Mouse (Mus musculus) urinary bladder, postnatal 14 days (tissue): ENCODE data around the gene Scarb1.
A peak's percentile ranks its signal among the peaks of the same experiment; 100 is the strongest.

Experiments
- DNase-seq: peaks from one replicate; pipeline ENCODE4 v3.0.0; 2021; ENCODE audit warnings: low spot score

Scarb1 gene

DNA sequence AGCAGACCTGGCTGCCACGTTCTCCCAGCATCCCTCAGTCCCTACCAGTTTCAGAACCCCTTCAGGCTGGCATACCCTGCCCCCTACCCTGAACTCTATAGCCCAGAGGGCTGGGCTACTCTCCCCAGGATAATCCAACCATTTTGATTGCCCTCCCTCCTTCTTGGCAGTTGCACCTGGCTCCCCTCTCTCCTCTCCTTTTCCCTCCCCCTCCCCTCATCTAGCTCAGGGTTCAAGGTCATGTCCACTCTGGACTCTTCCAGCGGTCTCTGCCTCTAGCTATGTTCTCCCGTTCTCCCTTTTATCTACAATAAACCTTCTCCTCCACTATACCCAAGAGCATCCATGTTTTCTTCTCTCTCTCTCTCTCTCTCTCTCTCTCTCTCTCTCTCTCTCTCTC, 9.1 kb downstream of the Scarb1 start:
- no peak for DNase-seq

GRCm38 (mm10) chr5:125331094-125331493, 9.8 kb downstream of the Scarb1 start:
- DNase-seq = no peak

DNA sequence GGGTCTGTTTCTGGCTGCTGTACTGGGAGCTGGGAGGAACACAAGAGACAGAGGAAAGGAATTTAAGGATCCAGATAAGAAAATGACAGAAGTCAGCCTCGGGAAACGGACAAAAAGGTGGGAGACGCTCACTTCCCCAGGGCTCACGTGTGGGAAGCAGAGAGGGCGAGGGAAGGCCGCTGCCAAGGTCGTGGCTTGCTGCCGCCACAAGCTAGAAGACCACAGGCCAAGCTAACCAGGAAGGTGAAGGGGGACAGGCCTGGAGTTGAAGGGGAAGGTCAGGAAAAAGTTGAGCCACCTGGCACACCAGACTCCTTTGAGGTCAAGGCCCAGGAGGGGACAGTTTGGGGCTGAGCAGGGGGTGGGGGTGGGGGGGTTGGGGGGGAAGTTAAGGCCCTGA, 10.2 kb downstream of the Scarb1 start:
- DNase-seq = no peak

- DNase-seq = no peak
These were observed 10.7 kb downstream of the Scarb1 start for GRCm38 (mm10) chr5:125330191-125330590.

- no peak for DNase-seq
These were observed 13.1 kb downstream of the Scarb1 start for GRCm38 (mm10) chr5:125327596-125328385.

- no peak for DNase-seq
These were observed 14.5 kb downstream of the Scarb1 start for GRCm38 (mm10) chr5:125326351-125326750.

DNA sequence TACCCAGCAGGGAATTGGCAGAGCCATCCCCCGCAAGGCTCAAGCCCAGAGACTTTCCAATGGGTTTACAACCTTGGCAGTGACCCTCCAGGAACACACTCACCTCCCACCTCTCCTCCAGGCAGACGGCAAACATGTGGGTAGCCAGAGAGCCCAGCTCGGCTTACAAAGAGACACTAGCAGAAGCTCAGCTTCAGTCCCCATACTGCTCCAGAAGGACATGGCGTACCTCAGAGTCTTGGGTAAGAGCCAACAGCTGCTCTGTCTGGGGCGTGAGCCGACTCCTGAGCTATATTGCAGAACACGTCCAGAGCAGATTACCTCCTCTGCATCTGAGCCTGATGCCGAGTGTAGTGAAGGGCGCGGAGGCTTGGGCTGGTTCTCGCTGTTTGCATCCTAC, 15.0 kb downstream of the Scarb1 start:
- no peak for DNase-seq

- no peak for DNase-seq
These were observed 15.6 kb downstream of the Scarb1 start for GRCm38 (mm10) chr5:125325285-125325684.

GRCm38 (mm10) chr5:125323939-125324480, 16.9 kb downstream of the Scarb1 start:
- no peak for DNase-seq

- DNase-seq = no peak
These were observed 17.8 kb downstream of the Scarb1 start for GRCm38 (mm10) chr5:125323128-125323527.

- no peak for DNase-seq
These were observed 19.1 kb downstream of the Scarb1 start for GRCm38 (mm10) chr5:125321836-125322235.

DNA sequence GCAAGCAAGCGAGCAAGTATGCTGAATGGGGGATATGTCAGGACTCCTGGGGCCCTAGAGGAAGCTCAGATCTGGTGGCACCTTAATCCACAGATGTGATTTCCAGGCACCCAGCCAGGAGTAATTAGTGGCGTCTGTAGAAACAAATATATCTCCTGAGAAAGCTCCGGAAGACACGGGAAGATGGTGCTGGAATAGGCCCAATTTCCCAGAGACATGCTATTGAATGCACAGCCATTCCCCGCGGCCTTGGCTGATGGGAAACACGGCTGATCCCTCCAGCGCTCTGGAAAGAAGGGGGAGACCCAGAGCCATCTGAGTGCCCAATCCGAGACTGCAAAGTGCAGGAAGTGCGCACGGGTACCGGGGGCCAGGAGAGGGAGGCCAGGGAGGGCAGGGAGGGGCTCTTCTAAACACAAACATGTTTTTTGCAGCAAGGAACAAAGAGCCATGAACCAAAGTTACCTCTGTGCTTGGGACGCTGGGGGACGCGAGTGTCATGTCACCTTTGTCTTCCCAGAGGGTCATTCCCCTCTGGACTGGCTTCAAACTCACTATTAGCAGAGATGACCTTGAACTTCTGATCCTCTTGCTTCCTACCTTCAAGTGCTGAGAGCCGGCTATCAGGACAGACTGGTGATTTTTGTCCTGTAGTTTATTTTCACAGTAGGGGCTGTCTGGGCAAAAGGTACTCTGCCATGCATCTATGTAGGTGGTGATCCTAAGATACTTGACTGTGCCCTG, 21.7 kb downstream of the Scarb1 start:
- DNase-seq = no peak

- no peak for DNase-seq
These were observed 22.9 kb downstream of the Scarb1 start for GRCm38 (mm10) chr5:125317953-125318352.

GRCm38 (mm10) chr5:125317296-125317695, 23.6 kb downstream of the Scarb1 start:
- DNase-seq = no peak

- no peak for DNase-seq
These were observed 24.1 kb downstream of the Scarb1 start for GRCm38 (mm10) chr5:125316771-125317170.

GRCm38 (mm10) chr5:125315110-125315509, 25.8 kb downstream of the Scarb1 start:
- DNase-seq = no peak

DNA sequence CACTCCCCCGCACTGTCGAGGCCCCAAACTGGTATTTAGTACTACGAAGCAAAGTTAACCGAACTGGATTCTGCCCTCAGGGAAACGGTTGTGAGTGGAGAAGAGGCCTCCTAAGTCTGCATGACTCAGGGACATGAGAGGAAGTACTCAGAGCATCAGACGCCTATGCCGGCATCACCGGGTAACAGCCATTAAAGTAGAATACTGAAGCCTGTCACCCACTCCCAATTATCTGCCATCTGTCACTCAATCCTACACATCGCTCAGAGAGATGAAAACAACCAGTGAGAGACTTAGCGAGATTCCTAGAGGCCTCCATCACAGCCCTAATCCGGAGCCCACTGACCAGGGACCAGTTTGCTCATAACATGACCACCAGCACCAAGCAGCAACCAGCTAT, 26.9 kb downstream of the Scarb1 start:
- DNase-seq = no peak

- peak; percentile 59 for DNase-seq
These were observed 27.8 kb downstream of the Scarb1 start for GRCm38 (mm10) chr5:125312970-125313597.

DNA sequence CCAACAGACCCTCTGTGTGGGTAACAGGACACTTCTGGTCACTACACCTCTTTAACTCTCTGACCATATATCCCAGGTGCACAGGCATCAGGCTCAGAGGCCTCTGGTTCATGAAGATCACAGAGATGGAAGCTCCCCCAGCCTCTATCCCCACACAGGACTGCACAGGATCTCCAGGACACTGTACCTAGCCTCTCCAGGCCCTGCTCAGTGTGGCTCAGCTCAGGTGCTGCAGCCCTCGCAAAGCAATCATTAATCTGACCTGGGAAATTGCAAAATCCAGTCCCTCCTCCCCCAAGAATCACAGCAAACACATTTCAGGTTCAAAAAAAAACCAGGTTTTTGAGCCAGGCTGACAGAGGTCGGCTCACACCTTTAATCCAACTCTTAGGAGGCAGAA, 29.9 kb downstream of the Scarb1 start:
- DNase-seq = no peak

- no peak for DNase-seq
These were observed 31.7 kb downstream of the Scarb1 start for GRCm38 (mm10) chr5:125309193-125309592.

GRCm38 (mm10) chr5:125306824-125307223, 34.1 kb downstream of the Scarb1 start:
- no peak for DNase-seq

- DNase-seq = no peak
These were observed 34.5 kb downstream of the Scarb1 start for GRCm38 (mm10) chr5:125306372-125306771.
